In the genomic region with DNA sequence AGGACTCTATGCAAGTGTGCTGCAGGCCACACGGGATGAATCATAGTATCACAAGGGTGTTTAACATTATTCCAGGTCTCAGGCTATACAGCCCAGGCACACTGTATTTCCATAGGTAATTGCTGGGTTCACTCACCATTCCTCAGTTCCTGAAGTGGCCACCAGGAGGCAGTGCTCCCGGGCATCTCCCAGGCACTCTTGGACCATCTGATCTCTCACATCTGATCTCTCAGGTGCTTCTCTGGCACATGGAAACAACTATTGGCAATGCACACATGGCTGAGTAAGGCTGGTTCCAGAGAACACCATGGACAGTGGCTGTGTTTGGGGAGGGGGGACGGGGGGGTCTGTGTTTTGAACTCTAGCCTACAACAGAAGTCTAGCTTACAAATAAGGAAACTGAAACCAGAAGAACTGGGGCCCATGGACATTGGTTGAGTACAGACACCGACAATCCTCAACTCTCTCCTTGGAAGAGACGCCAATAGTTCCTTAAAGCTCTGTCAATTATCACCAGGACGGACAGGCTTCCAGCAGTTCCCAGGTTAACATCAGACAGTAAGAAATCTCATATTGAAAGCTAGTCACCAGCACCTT, we compare ENCODE assay signal across 9 mouse cellular contexts. TPM values are rescaled to one million over a fixed set of nuclear protein-coding genes. Genes with fewer than 3 reads are reported as not detected.
DNase-seq lines count a peak whose midpoint lies in the region; ATAC-seq and TF ChIP-seq lines count a peak whose summit lies in the region.
"Had no signal": no experiment of that assay in that cellular context is flagged by ENCODE, and none has a peak within 500 bp of the region (broad histone marks: within the 10 kb centered on the region; RNA-seq: fewer than 3 reads in every experiment).

No protein-coding gene starts in this region.

- H3K27me3 ChIP-seq in hindbrain, embryonic 11.5 days (ENCODE audit: control insufficient read depth, insufficient read depth, low read length): no peaks in the 10 kb centered on the region; the same call in 1 of the 2 replicates
- peaks cover 8% of the 10 kb centered on the region; the same call in 1 of the 2 replicates for H3K27me3 ChIP-seq in hindbrain, embryonic 14.5 days (ENCODE audit: control insufficient read depth, insufficient read depth, low read length)
- H3K27me3 ChIP-seq in liver, postnatal 0 days (ENCODE audit: insufficient read depth, low read length): peaks cover 8% of the 10 kb centered on the region; the same call in 1 of the 2 replicates
- no peaks in the 10 kb centered on the region; the same call in 1 of the 2 replicates for H3K27me3 ChIP-seq in forebrain, embryonic 16.5 days (replicated peaks; ENCODE audit: control insufficient read depth, insufficient read depth, low read length)

- no peak overlapping the region for H3K4me3 ChIP-seq in hindbrain, embryonic 11.5 days (ENCODE audit: low read depth, low read length)
- no peak overlapping the region for H3K4me3 ChIP-seq in hindbrain, embryonic 14.5 days (replicated peaks; ENCODE audit: low read length)
- H3K4me3 ChIP-seq in liver, postnatal 0 days (ENCODE audit: low read depth, low read length): no peak overlapping the region
- H3K4me3 ChIP-seq in forebrain, embryonic 16.5 days (replicated peaks; ENCODE audit: low read length): no peak overlapping the region

- H3K9me3 ChIP-seq in hindbrain, embryonic 11.5 days (ENCODE audit: control insufficient read depth, low read length): no peaks in the 10 kb centered on the region
- H3K9me3 ChIP-seq in hindbrain, embryonic 14.5 days (ENCODE audit: control insufficient read depth, low read length): peaks cover 4% of the 10 kb centered on the region; the same call in 1 of the 2 replicates
- H3K9me3 ChIP-seq in liver, postnatal 0 days (ENCODE audit: low read length): no peaks in the 10 kb centered on the region; the same call in 1 of the 2 replicates
- H3K9me3 ChIP-seq in forebrain, embryonic 16.5 days (ENCODE audit: control insufficient read depth, low read length): 0 out of 2 replicates have a peak, but pooled peaks cover 2% of the 10 kb centered on the region

- peak; percentile 55 for DNase-seq in hindbrain, embryonic 11.5 days (ENCODE audit: low spot score)
- DNase-seq in hindbrain, embryonic 14.5 days (ENCODE audit: low spot score): no peak
- peak; percentile 60 to 64 for DNase-seq in B cell, adult 2 months
- DNase-seq in NIH3T3 (ENCODE audit: low read depth): peak; percentile 50
- DNase-seq in liver, postnatal 0 days: peak; percentile 50
- DNase-seq in gastrocnemius, adult 8-10 months (ENCODE audit: low spot score in 2 of 2): no peak

- H3K36me3 ChIP-seq in hindbrain, embryonic 11.5 days (ENCODE audit: control insufficient read depth, insufficient read depth, low read length): no peaks in the 10 kb centered on the region
- H3K36me3 ChIP-seq in hindbrain, embryonic 14.5 days (replicated peaks; ENCODE audit: control insufficient read depth, insufficient read depth): no peaks in the 10 kb centered on the region
- no peaks in the 10 kb centered on the region for H3K36me3 ChIP-seq in liver, postnatal 0 days (replicated peaks; ENCODE audit: insufficient read depth, low read length)
- H3K36me3 ChIP-seq in forebrain, embryonic 16.5 days (ENCODE audit: control insufficient read depth, insufficient read depth): no peaks in the 10 kb centered on the region

- no peak overlapping the region for H3K9ac ChIP-seq in hindbrain, embryonic 11.5 days (ENCODE audit: low read depth, low read length)
- H3K9ac ChIP-seq in hindbrain, embryonic 14.5 days: no peak overlapping the region
- no peak overlapping the region for H3K9ac ChIP-seq in liver, postnatal 0 days (replicated peaks)
- no peak overlapping the region for H3K9ac ChIP-seq in forebrain, embryonic 16.5 days (replicated peaks; ENCODE audit: low read depth, low read length)

- TF ChIP-seq EP300 in liver, postnatal 0 days (IDR thresholded peaks at IDR 0.05; ENCODE audit: low read depth): no peak

- no peak overlapping the region for H3K4me2 ChIP-seq in hindbrain, embryonic 11.5 days (replicated peaks; ENCODE audit: low read depth, low read length)
- H3K4me2 ChIP-seq in hindbrain, embryonic 14.5 days (replicated peaks): no peak overlapping the region
- H3K4me2 ChIP-seq in liver, postnatal 0 days (ENCODE audit: low read depth, low read length): no peak overlapping the region
- H3K4me2 ChIP-seq in forebrain, embryonic 16.5 days (ENCODE audit: low read length): no peak overlapping the region

- WGBS in hindbrain, embryonic 11.5 days: 72% methylated on average over 6 of the region's 6 CpGs
- WGBS in hindbrain, embryonic 14.5 days: 73% methylated on average over 6 of the region's 6 CpGs
- 59% methylated on average over 6 of the region's 6 CpGs for whole genome bisulfite sequencing in liver, postnatal 0 days (ENCODE audit: insufficient replicate concordance)
- WGBS in forebrain, embryonic 16.5 days: 66% methylated on average over 6 of the region's 6 CpGs

- peaks cover 6% of the 10 kb centered on the region for H3K4me1 ChIP-seq in hindbrain, embryonic 11.5 days (replicated peaks; ENCODE audit: control insufficient read depth, insufficient read depth, low read length)
- H3K4me1 ChIP-seq in hindbrain, embryonic 14.5 days (replicated peaks; ENCODE audit: control insufficient read depth, insufficient read depth, low read length): peaks cover 21% of the 10 kb centered on the region
- no peaks in the 10 kb centered on the region for H3K4me1 ChIP-seq in liver, postnatal 0 days (ENCODE audit: insufficient read depth)
- peaks cover 18% of the 10 kb centered on the region for H3K4me1 ChIP-seq in forebrain, embryonic 16.5 days (replicated peaks; ENCODE audit: control insufficient read depth, insufficient read depth, low read length)

- no peak for ATAC-seq in hindbrain, embryonic 11.5 days (ENCODE audit: low FRiP score)
- no peak for ATAC-seq in hindbrain, embryonic 14.5 days (ENCODE audit: low FRiP score)
- ATAC-seq in liver, postnatal 0 days: no peak
- ATAC-seq in erythroblast, adult 5-6 weeks (replicated peaks; ENCODE audit: low FRiP score, poor library complexity, severe bottlenecking): no peak
- no peak for ATAC-seq in forebrain, embryonic 16.5 days
- ATAC-seq: hindbrain, embryonic 16.5 days had no signal

- peak; percentile 72 for TF ChIP-seq CTCF in liver, postnatal 0 days (IDR thresholded peaks at IDR 0.05; ENCODE audit: low read depth)

- H3K27ac ChIP-seq in hindbrain, embryonic 11.5 days (ENCODE audit: low read depth, low read length): no peak overlapping the region
- H3K27ac ChIP-seq in hindbrain, embryonic 14.5 days: no peak overlapping the region
- H3K27ac ChIP-seq in liver, postnatal 0 days (ENCODE audit: low read depth): no peak overlapping the region
- H3K27ac ChIP-seq in forebrain, embryonic 16.5 days (ENCODE audit: low read length): no peak overlapping the region

RNA-seq across cellular contexts. Expression of gene Clrn3, which starts 40.1 kb away (rescaled TPM):
- polyA plus RNA-seq in hindbrain, embryonic 11.5 days (2014; fragmentation: Nextera tagmentation; extraction: Ambion mirVana): not detected in 2 replicates
- not detected in 2 replicates for polyA plus RNA-seq in hindbrain, embryonic 14.5 days (2014; fragmentation: Nextera tagmentation; extraction: Ambion mirVana)
- polyA plus RNA-seq in liver, postnatal 0 days (2015; fragmentation: Nextera tagmentation; extraction: Ambion mirVana): not detected in 2 replicates
- total RNA-seq in erythroblast, adult 5-6 weeks (2015; ENCODE audit: low replicate concordance): not detected in 2 replicates
- 0.26 TPM in 1 of 2 replicates, not detected in the other for total RNA-seq in erythroblast, adult 5-6 weeks (2017; ENCODE audit: low replicate concordance)
- total RNA-seq in gastrocnemius, adult 8-10 months (2022): not detected
- polyA plus RNA-seq in forebrain, embryonic 16.5 days (2015; fragmentation: Nextera tagmentation; extraction: Ambion mirVana): not detected in 2 replicates
- polyA plus RNA-seq: hindbrain, embryonic 16.5 days had no signal

RNA-seq across cellular contexts. Expression of gene Ptpre, which starts 49.0 kb away (rescaled TPM):
- polyA plus RNA-seq in hindbrain, embryonic 11.5 days (2014; fragmentation: Nextera tagmentation; extraction: Ambion mirVana): 0.83 and 1.3 TPM in 2 replicates
- polyA plus RNA-seq in hindbrain, embryonic 14.5 days (2014; fragmentation: Nextera tagmentation; extraction: Ambion mirVana): 6.9 and 7.9 TPM in 2 replicates
- polyA plus RNA-seq in liver, postnatal 0 days (2015; fragmentation: Nextera tagmentation; extraction: Ambion mirVana): 3.5 and 3.9 TPM in 2 replicates
- total RNA-seq in erythroblast, adult 5-6 weeks (2015; ENCODE audit: low replicate concordance): 11.9 and 16.1 TPM in 2 replicates
- total RNA-seq in erythroblast, adult 5-6 weeks (2017; ENCODE audit: low replicate concordance): 19.1 and 19.7 TPM in 2 replicates
- 1 to 10 TPM in 2 of 4 experiments, under 1 TPM in 2; 0.87 to 1.3 (median 1.0) TPM for total RNA-seq in gastrocnemius, adult 8-10 months (2022)
- 2.0 and 4.5 TPM in 2 replicates for polyA plus RNA-seq in forebrain, embryonic 16.5 days (2015; fragmentation: Nextera tagmentation; extraction: Ambion mirVana)

Comparison
In these comparisons a context has a peak if more than half of its experiments do, and no peak if none do; other contexts are left out.
1. DNase-seq: peak in hindbrain, embryonic 11.5 days (single experiment), B cell, adult 2 months (2 of 2), NIH3T3 (single experiment) and liver, postnatal 0 days (single experiment); none in hindbrain, embryonic 14.5 days (single experiment) and gastrocnemius, adult 8-10 months (0 of 2).